Mouse (Mus musculus) retina, adult 2 months (tissue): ENCODE measurements around the gene Ap2a1.

Experiments used
- DNase-seq: peaks from one replicate; pipeline ENCODE4 v3.0.0-alpha.2; 2012; ENCODE audit warnings: low read depth, low spot score

The Ap2a1 gene

GRCm38 (mm10) chr7:44953561-44953960, 24.3 kb upstream of the Ap2a1 start:
- no peak for DNase-seq

GRCm38 (mm10) chr7:44952611-44953306, 23.5 kb upstream of the Ap2a1 start:
- no peak for DNase-seq

GRCm38 (mm10) chr7:44951960-44952359, 22.7 kb upstream of the Ap2a1 start:
- no peak for DNase-seq

- no peak for DNase-seq
Observed at GRCm38 (mm10) chr7:44949922-44950321, 20.6 kb upstream of the Ap2a1 start.

DNA sequence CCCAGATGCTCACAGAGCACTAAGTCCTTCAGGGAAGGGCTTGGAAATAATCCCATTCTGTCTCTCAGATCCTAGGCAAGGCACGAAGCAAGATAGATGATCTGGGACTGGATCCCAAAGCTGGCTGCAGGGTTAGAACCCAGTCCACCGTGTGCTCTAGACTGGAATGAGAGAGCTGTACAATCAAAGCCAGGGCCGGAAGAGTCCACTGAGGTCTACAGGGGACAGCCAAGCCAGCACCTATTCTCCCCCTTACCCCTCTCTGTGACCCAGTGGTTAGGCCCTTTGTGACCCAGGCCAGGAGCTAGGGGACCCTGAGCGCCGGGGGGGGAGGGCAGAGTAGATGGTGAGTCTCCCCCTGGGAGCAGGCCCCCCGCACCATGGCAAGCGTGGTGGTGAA, 13.6 kb upstream of the Ap2a1 start, which contains the start of gene Tsks:
TSS of gene Tsks (plus strand) at position 301 of the 400 bp plus-strand sequence.
- DNase-seq, result no peak

DNA sequence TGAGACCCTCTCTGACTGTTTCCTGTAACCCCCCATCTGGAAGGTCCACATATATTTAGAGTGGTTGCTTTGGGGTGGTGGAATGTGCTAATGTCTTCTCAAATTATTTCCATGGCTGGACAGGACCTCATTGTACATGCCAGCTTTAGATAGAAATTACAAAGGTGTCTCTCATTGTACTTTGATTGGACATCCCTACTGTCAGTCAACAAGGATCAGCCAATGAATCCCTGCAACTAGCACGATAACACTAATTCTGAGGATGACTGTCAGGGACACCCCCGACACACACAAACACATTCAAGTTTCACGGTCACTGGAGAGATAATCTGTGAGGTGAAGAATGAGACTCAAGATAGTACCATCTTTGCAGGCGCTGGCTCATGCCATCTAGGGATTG, 9.4 kb upstream of the Ap2a1 start:
- DNase-seq, result no peak

DNA sequence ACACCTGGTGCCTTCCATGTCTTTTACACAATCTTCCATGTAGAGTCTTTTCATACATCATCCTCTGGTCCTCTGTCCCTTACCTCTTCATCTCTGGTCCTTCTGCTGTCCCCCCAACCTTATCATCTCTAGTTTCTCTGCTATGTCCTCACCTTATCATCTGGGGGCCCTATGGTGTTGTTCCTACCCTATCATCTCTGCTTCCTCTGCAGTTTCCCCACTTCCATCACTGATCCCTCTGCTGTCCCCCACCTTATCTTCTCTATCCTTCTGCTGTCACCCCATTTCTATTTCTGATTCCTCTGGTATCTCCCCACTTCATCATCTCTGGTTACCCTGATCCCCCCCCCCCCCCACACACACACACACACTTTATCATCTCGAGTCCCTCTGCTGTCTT, 726 bp downstream of the Ap2a1 start:
- no peak for DNase-seq

GRCm38 (mm10) chr7:44925468-44925867, 3.8 kb downstream of the Ap2a1 start:
- no peak for DNase-seq

DNA sequence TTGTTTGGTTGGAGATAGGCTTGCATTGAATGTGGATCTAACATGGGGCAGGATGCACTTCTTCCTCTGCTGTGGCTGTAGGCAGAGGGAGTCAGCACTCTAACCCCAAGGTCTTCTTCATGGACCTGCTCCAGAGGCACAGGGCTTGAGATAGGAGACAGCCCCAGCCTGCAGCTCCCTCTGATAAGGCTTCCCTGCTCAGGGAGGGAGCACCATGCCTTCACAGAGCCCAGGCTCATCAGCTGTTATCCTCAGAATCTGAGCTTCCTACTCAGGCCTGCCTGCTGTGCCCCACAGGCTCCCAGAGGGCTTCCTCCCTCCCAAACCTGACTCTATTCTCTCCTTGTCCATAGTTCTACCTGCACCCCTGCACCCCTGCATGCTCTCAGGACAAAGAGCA, 6.8 kb downstream of the Ap2a1 start:
- no peak for DNase-seq

DNA sequence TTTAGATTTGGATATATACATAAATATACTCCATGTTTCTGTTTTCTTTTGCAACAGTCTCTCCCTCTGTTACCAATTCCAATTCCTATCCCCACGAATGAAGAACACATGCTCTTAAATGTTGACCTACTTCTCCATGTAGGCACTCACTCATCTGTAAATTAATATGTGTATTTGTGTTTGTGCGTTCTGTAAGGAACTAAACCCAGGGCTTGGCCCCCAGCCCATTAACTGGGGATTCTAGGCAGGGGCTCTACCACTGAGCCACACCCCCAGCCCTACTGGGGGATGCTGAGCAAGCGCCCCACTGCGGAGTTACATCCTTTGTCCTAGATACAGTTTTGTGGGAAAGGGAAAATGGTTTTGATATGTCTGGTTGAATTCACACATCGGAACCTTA, 10.2 kb downstream of the Ap2a1 start:
- DNase-seq, result no peak

DNA sequence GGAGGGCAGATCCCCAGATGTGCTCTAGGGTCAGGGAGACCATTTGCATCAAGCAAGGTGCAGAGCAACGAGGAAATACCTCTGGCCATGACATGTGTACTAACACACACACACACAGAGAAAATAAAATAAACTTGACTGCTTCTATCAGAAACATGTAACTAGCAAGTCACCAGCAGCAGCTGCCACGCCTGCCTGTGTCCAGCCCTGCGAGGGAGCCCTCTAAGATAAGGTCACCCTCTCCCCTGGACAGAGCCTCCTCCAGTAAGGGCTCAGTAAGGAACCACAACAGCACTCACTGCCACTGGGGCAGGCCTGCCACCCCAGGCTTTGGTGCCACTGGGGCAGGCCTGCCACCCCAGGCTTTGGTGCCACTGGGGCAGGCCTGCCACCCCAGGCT, 11.1 kb downstream of the Ap2a1 start:
- no peak for DNase-seq

DNA sequence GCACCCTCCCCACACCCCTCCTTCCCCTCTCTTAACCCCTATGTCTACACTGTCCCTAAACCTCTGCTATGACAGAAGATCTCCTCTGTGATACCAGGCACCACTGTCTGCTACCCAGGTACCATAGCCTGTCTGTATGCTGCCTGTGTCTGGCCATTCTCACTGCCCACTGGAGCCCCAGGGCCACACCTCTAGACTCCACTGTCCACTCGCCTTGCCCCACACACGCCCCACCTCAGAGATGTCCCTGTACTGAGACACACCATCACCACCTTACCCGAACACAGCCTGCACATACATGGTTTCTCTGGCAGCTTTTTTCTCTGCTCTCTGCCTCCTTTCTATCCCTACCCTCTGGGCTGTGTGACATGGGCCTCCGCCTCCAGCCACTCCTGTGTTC, 12.4 kb downstream of the Ap2a1 start:
- DNase-seq, result no peak

- no peak for DNase-seq
Observed at GRCm38 (mm10) chr7:44916191-44916590, 13.1 kb downstream of the Ap2a1 start.

DNA sequence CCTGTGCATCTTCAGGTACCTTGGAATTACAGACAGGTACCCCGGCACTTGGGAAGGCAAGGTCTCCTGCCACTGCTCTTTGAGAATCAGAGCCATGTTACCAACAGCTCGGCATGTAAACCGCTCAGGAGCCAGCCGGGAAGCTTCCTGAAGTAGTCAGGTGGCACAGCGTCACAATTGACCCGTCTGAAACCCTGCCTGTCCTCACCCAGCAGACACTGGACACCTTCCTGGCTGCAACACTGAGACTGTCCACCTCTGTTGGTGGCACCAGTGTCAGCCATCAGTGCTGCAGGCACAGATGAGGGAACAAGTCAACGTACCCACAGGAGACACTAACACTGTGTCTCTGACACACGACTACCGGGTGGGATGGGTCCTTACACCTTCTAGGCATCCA, 14.0 kb downstream of the Ap2a1 start:
- no peak for DNase-seq

DNA sequence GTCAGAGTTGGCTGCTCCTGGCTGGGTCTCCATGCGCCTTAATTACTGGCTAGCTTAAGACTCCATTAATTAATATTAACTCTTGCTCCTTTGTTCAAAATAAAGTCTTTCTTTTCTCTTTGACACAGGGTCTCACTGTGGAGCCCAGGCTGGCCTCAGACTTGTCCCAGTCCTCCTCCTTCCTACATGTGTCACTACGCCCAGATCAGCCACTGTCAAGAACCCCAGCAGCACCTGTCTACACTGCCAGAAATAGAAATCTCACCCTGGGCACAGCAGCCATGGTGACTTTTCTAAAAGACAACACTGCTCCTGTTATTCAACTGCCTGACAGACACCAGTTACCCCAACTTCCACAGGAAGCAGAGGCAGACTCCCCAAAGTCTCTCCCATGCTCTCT, 14.9 kb downstream of the Ap2a1 start:
- DNase-seq, result no peak

GRCm38 (mm10) chr7:44908706-44909476, 20.4 kb downstream of the Ap2a1 start:
- DNase-seq, result no peak

DNA sequence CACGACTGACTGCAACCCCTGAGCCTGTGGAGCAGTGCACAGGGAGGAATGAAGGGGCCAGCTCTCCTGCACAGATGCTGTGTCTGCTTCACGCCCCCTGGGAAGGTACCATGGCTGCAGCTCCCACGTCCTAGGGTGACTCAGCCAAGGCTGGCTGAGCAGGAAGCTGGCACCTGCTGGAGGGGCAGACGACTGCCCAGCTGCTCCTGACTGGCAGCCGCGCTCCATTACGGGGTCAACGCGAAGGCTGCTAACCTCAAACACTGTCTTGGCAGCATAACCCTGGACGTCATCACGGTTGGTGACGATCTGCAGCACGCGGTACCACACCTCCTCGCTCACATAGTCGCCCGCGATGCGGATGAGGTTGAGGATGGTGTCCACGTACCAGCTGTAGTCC, 23.9 kb downstream of the Ap2a1 start:
- no peak for DNase-seq

DNA sequence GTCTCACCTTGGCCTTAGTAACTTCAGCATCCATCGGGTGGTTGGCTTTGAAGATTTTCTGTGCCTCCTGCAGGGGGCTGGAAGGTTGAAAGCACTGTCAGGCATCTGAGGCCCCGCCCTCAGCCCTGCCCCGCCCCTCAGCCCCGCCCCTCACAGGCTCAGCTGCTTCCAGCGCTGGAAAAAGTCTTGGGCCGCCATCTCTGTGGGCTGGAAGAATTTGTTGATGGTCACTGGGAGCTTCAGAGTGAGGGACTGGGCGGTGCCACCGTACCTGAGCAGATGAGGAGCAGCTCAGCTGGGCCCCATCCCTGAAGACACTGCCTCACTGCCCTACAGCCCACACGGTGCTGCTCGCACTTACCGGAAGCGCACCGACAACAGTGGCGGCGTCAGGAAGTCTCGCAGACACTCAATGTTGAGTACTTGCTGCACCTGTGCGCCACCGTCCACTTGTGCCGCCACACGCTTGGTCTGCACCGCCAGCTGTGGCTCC, 28.0 kb downstream of the Ap2a1 start:
- DNase-seq, result no peak

DNA sequence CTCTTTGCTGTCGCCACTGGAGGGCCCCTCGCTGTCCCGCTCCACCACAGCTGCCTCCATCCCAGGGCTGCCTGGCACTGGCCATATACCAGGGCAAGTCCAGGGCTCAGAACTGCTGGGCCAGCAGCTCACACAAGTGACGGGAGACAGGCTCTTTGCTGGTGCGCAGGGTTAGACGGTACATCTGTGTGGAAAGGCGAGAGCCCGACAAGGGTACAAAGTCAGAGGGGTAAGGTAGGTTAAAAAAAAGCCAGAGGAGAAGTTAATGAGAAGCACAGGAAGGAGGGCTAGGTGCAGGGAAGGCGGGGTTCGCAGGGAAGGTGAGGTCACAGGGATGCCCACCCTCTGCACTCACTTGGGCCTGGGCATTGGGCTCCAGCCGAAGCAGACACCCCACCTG, 28.7 kb downstream of the Ap2a1 start:
- DNase-seq, result no peak

GRCm38 (mm10) chr7:44898607-44899006, 30.7 kb downstream of the Ap2a1 start:
- DNase-seq, result no peak

- DNase-seq, result no peak
Observed at GRCm38 (mm10) chr7:44896499-44896898, 32.8 kb downstream of the Ap2a1 start.

DNA sequence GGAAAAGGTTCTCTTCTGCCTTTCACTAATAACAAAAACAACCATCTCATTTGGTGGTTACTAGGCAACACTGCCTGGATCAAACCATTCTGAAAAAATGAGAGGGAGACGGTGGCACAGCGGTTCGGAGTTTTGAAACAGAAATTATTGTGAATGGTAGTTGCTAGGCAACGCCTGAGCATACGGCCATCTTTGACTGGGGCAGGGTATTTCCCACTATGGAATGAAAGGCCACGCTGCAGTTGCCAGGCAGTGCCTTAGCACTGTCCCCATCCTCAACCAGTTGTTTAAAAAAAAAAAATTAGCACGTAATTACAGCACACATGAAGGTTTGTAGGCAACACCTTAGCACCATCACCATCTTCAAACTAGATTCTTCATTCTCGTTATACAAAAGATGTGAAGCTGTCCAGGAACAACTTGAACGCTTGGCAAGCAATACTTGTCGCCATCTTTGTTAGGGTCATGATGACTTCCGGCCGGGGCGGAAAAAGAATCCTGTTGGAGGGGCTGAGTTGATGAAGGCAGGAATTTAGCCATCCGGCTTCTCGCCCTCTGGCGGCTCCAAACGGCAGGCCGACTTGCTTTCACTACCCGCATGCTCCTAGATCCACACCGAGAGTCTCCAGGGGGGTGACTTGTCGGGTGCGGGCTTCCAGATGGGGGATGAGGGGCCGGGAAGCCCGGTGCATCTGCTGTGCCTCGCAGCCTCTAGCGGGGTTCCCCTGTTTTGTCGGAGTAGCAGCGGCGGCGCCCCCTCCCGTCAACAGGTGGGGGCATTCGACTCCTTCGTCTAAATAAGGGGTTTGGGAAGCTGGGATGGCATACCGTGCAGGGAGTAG, 33.5 kb downstream of the Ap2a1 start, which contains the start of gene Fuz:
TSS of gene Fuz (plus strand) at position 487 of the 842 bp plus-strand sequence.
- DNase-seq, result peak; percentile 89
